Mouse (Mus musculus) spleen, postnatal 4 days (tissue): ENCODE results near the gene Tut1.
"Not testable (repeated sequence)": the region's sequence is repeated elsewhere in the genome, so short reads cannot be mapped to it uniquely, and the experiment has no call there.

Source experiments
- DNase-seq, 2 experiments: peaks; one replicate each; pipeline ENCODE4 v3.0.0; 2022; ENCODE audit warnings: low spot score in 2 of 2

Gene Tut1

GRCm38 (mm10) chr19:9006915-9007314 is 53.3 kb downstream of the Tut1 start:
- not testable (repeated sequence) for DNase-seq
